Mouse (Mus musculus) hindbrain, embryonic 12.5 days (tissue): ENCODE results near the gene Slc35a1. TPM values are rescaled to one million over a fixed set of nuclear protein-coding genes. Genes with fewer than 3 reads are reported as not detected.

Source experiments
- ATAC-seq: fragments of 200-750 bp; cut with Nextera tagmentation; 2 replicates; pipeline ENCODE4 v1.8.0; 2017; ENCODE audit warnings: moderate TSS enrichment; ENCODE audit not compliant: low FRiP score
- H3K27ac ChIP-seq: fragments of 300-500 bp; sonication (generic); 2 replicates; pipeline ENCODE4 v1.5.1; 2016; ENCODE audit warnings: mild to moderate bottlenecking
- H3K27me3 ChIP-seq: fragments of 300-500 bp; sonication (generic); 2 replicates; pipeline ENCODE4 v1.6.1; 2016; ENCODE audit warnings: mild to moderate bottlenecking
- H3K36me3 ChIP-seq: fragments of 300-500 bp; sonication (generic); 2 replicates; pipeline ENCODE4 v1.6.1; 2016; ENCODE audit warnings: mild to moderate bottlenecking
- H3K4me1 ChIP-seq: fragments of 300-500 bp; sonication (generic); 2 replicates; pipeline ENCODE4 v1.6.1; 2016
- H3K4me2 ChIP-seq: fragments of 300-500 bp; sonication (generic); replicated peaks from 2 replicates; pipeline ENCODE4 v1.6.1; 2016; ENCODE audit warnings: mild to moderate bottlenecking
- H3K4me3 ChIP-seq: fragments of 300-500 bp; sonication (generic); 2 replicates; pipeline ENCODE4 v1.5.1; 2016; ENCODE audit warnings: mild to moderate bottlenecking
- H3K9ac ChIP-seq: fragments of 300-500 bp; sonication (generic); 2 replicates; pipeline ENCODE4 v1.6.1; 2016; ENCODE audit warnings: mild to moderate bottlenecking, moderate library complexity
- H3K9me3 ChIP-seq: fragments of 300-500 bp; sonication (generic); replicated peaks from 2 replicates; pipeline ENCODE4 v1.6.1; 2016; ENCODE audit warnings: mild to moderate bottlenecking
- WGBS: fragments of 180-500 bp; shearing (Covaris S2); methylation state at CpG from one replicate; pipeline ENCODE4 v1.1.7; 2016; 5-methylcytosine and 5-hydroxymethylcytosine counted together
- polyA plus RNA-seq: library from polyadenylated mRNA; unstranded; fragments of >200 nt; fragmentation: Nextera tagmentation; extraction: Ambion mirVana; gene quantifications from 2 replicates; pipeline ENCODE4 v1.2.1, GENCODE M21; 2016

The Slc35a1 gene
- polyA plus RNA-seq, 1 experiment from 2014 or later = 53.9 TPM

GRCm38 (mm10) chr4:34640731-34641130 is 46.5 kb downstream of the Slc35a1 start:
- H3K27me3 ChIP-seq = no peaks in the 10 kb centered on the region
- H3K9me3 ChIP-seq = no peaks in the 10 kb centered on the region
- no peak overlapping the region for H3K9ac ChIP-seq
- H3K27ac ChIP-seq = no peak overlapping the region
- no peak for ATAC-seq
- no peaks in the 10 kb centered on the region for H3K4me1 ChIP-seq
- peaks cover 22% of the 10 kb centered on the region for H3K36me3 ChIP-seq
- 93% methylated on average over 3 of the region's 3 CpGs for WGBS
- no peak overlapping the region for H3K4me3 ChIP-seq
- H3K4me2 ChIP-seq = no peak overlapping the region

DNA sequence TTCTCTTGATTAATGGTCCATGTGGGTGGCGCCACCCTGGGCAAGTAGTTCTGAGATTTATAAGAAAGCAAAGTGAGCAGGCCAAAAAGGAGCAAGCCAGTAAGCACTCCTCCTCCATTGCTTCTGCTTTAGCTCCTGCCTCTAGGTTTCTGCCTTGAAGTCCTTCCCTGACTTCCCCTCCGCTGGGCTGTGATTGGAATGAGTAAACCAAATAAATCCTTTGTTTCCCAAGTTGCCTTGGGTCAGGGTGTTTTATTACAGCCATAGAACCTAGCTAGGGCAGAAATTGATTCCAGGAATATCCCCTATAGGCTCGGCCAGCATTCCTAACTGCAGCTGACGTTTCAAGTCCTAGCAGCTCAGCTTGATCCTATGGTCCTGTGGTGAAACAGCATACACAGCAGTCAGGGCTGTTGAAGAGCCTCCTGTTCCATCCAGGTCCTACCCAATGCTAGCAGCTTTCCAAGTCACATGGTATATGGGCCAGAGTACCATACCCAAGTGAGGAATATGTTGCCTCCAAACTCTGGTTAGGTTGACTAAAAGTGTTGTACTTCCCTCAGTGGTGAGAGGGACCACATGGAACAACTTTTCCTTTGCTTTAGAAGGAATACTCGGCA is 47.4 kb downstream of the Slc35a1 start:
- H3K27me3 ChIP-seq = no peaks in the 10 kb centered on the region
- no peaks in the 10 kb centered on the region for H3K4me1 ChIP-seq
- H3K9ac ChIP-seq = no peak overlapping the region
- H3K4me3 ChIP-seq = no peak overlapping the region
- no peak overlapping the region for H3K27ac ChIP-seq
- 76% methylated on average over 5 of the region's 5 CpGs for whole genome bisulfite sequencing
- no peak overlapping the region for H3K4me2 ChIP-seq
- peaks cover 20% of the 10 kb centered on the region for H3K36me3 ChIP-seq
- no peak for ATAC-seq
- no peaks in the 10 kb centered on the region for H3K9me3 ChIP-seq

GRCm38 (mm10) chr4:34637851-34638250 is 49.4 kb downstream of the Slc35a1 start:
- H3K9ac ChIP-seq = no peak overlapping the region
- WGBS = 90% methylated on average over 4 of the region's 4 CpGs
- H3K27ac ChIP-seq = no peak overlapping the region
- H3K27me3 ChIP-seq = no peaks in the 10 kb centered on the region
- no peaks in the 10 kb centered on the region for H3K9me3 ChIP-seq
- peaks cover 22% of the 10 kb centered on the region for H3K36me3 ChIP-seq
- ATAC-seq = no peak
- H3K4me1 ChIP-seq = no peaks in the 10 kb centered on the region
- no peak overlapping the region for H3K4me2 ChIP-seq
- no peak overlapping the region for H3K4me3 ChIP-seq

- no peak overlapping the region for H3K9ac ChIP-seq
- H3K4me1 ChIP-seq = no peaks in the 10 kb centered on the region
- no peaks in the 10 kb centered on the region for H3K27me3 ChIP-seq
- H3K36me3 ChIP-seq = peaks cover 20% of the 10 kb centered on the region
- no peak overlapping the region for H3K4me2 ChIP-seq
- H3K4me3 ChIP-seq = no peak overlapping the region
- 90% methylated on average over 7 of the region's 7 CpGs for WGBS
- no peaks in the 10 kb centered on the region for H3K9me3 ChIP-seq
- ATAC-seq = no peak
- H3K27ac ChIP-seq = no peak overlapping the region
These were observed 49.9 kb downstream of the Slc35a1 start for GRCm38 (mm10) chr4:34637386-34637785.

DNA sequence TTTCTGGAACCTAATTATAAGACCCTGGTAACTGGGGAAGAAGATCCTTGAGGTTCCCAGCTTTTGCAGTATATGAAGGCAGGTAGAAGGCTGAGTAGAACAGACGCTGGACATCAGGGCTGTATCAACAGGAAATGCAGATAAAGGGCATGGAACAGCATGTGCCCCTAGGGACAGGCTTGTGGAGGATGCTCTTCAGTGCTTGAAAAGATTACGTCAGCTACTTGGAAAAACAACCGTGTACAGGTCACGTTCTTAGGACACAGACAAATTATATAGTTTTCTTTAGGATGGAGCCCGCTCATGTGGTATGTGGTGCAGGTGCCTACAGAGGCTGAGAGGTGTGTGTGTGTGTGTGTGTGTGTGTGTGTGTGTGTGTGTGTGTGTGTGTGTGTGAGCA is 51.2 kb downstream of the Slc35a1 start:
- peaks cover 32% of the 10 kb centered on the region for H3K36me3 ChIP-seq
- no peak for ATAC-seq
- H3K9ac ChIP-seq = no peak overlapping the region
- no peaks in the 10 kb centered on the region for H3K27me3 ChIP-seq
- H3K4me3 ChIP-seq = no peak overlapping the region
- no peaks in the 10 kb centered on the region for H3K9me3 ChIP-seq
- 82% methylated on average over 5 of the region's 5 CpGs for WGBS
- H3K4me2 ChIP-seq = no peak overlapping the region
- no peaks in the 10 kb centered on the region for H3K4me1 ChIP-seq
- H3K27ac ChIP-seq = no peak overlapping the region

GRCm38 (mm10) chr4:34634129-34634528 is 53.1 kb downstream of the Slc35a1 start:
- Histone ChIP-seq H3K36me3 (peaks cover 27% of the 10 kb centered on the region), H3K4me2 (no peak overlapping the region), H3K9me3 (no peaks in the 10 kb centered on the region), H3K4me1 (no peaks in the 10 kb centered on the region), H3K27ac (no peak overlapping the region), H3K4me3 (no peak overlapping the region), H3K27me3 (no peaks in the 10 kb centered on the region), H3K9ac (no peak overlapping the region)
- ATAC-seq = no peak
- 92% methylated on average over 7 of the region's 7 CpGs for WGBS

GRCm38 (mm10) chr4:34629956-34630355 is 57.3 kb downstream of the Slc35a1 start:
- no peak overlapping the region for H3K27ac ChIP-seq
- H3K9ac ChIP-seq = no peak overlapping the region
- H3K4me1 ChIP-seq = no peaks in the 10 kb centered on the region
- no peaks in the 10 kb centered on the region for H3K27me3 ChIP-seq
- no peak overlapping the region for H3K4me2 ChIP-seq
- 95% methylated on average over 1 of the region's 1 CpGs for WGBS
- H3K36me3 ChIP-seq = peaks cover 48% of the 10 kb centered on the region
- ATAC-seq = no peak
- no peaks in the 10 kb centered on the region for H3K9me3 ChIP-seq
- no peak overlapping the region for H3K4me3 ChIP-seq

GRCm38 (mm10) chr4:34626401-34626800 is 60.8 kb downstream of the Slc35a1 start:
- WGBS = 90% methylated on average over 6 of the region's 6 CpGs
- peaks cover 48% of the 10 kb centered on the region for H3K36me3 ChIP-seq
- H3K27ac ChIP-seq = no peak overlapping the region
- no peak overlapping the region for H3K9ac ChIP-seq
- H3K4me1 ChIP-seq = no peaks in the 10 kb centered on the region
- no peak overlapping the region for H3K4me3 ChIP-seq
- ATAC-seq = no peak
- H3K27me3 ChIP-seq = no peaks in the 10 kb centered on the region
- no peaks in the 10 kb centered on the region for H3K9me3 ChIP-seq
- no peak overlapping the region for H3K4me2 ChIP-seq

GRCm38 (mm10) chr4:34625556-34625955 is 61.7 kb downstream of the Slc35a1 start:
- 96% methylated on average over 4 of the region's 4 CpGs for WGBS
- H3K4me2 ChIP-seq = no peak overlapping the region
- no peak for ATAC-seq
- H3K27ac ChIP-seq = no peak overlapping the region
- H3K4me1 ChIP-seq = no peaks in the 10 kb centered on the region
- no peaks in the 10 kb centered on the region for H3K9me3 ChIP-seq
- H3K36me3 ChIP-seq = peaks cover 41% of the 10 kb centered on the region
- H3K4me3 ChIP-seq = no peak overlapping the region
- H3K9ac ChIP-seq = no peak overlapping the region
- no peaks in the 10 kb centered on the region for H3K27me3 ChIP-seq

DNA sequence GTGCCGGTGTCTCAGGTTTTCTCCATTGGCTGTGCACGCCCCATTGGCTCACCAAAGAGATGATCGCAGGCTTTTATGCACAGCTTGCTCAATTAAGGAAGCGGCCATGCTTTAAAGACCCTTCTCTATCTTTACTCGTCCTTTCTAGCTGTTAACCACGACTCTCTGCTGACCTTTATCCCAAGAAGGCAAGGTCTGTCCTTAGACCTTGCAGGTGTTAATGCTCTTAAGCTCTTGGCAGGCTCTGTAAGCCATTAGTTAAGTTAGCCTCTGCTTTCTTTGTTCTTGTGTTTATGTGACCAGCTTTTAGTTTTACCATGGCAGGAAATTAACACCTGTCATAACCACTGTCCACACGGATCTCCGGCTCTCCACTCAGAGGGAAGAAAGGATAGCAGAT is 71.1 kb downstream of the Slc35a1 start:
- H3K27me3 ChIP-seq = no peaks in the 10 kb centered on the region
- no peaks in the 10 kb centered on the region for H3K9me3 ChIP-seq
- H3K4me2 ChIP-seq = peak overlapping the region; percentile 95
- H3K9ac ChIP-seq = peak overlapping the region; percentile 86; the same call in 1 of the 2 replicates
- no peak overlapping the region for H3K27ac ChIP-seq
- ATAC-seq = no peak
- H3K4me3 ChIP-seq = peak overlapping the region; percentile 84
- H3K4me1 ChIP-seq = peaks cover 20% of the 10 kb centered on the region
- H3K36me3 ChIP-seq = no peaks in the 10 kb centered on the region
- WGBS = 55% methylated on average over 8 of the region's 8 CpGs

DNA sequence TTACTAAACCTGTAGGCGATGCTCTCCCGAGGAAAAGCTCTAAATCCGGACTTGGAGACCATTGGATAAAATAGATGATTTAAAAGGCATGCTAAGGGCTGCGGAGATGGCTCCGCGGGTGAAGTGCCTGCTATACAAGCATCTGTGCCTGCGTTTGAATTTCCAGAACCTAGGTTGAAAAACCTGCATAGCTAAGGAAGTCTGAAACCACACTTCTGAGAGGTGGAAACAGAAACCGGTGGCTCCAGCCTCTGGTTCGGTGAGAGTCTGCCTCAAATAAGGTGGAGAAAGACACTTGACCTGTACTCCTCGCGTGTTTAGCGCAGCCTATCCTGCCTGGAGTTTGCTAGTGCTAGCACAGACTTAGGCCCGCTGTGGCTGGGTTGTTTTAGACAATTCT is 71.9 kb downstream of the Slc35a1 start:
- H3K36me3 ChIP-seq = no peaks in the 10 kb centered on the region
- WGBS = 2% methylated on average over 13 of the region's 13 CpGs
- peaks cover 20% of the 10 kb centered on the region for H3K4me1 ChIP-seq
- peak overlapping the region; percentile 86 for H3K9ac ChIP-seq
- peak overlapping the region; percentile 95 for H3K4me2 ChIP-seq
- no peaks in the 10 kb centered on the region for H3K27me3 ChIP-seq
- peak overlapping the region; percentile 84 for H3K4me3 ChIP-seq
- H3K9me3 ChIP-seq = no peaks in the 10 kb centered on the region
- ATAC-seq = peak; percentile 30
- peak overlapping the region; percentile 87 for H3K27ac ChIP-seq

GRCm38 (mm10) chr4:34614630-34615094 is 72.6 kb downstream of the Slc35a1 start, which contains the start of the genes Orc3 and Rars2:
Gene Orc3 (minus strand): TSS chr4:34614944.
Gene Rars2 (plus strand): TSS chr4:34614957.
- Histone ChIP-seq H3K27ac (peak within 1 kb of the TSS; percentile 87), H3K9ac (peak within 1 kb of the TSS; percentile 86), H3K9me3 (no peaks in the 10 kb centered on the region), H3K36me3 (peaks cover 1% of the 10 kb centered on the region; the same call in 1 of the 2 replicates), H3K4me3 (peak within 1 kb of the TSS; percentile 84), H3K4me1 (peaks cover 20% of the 10 kb centered on the region), H3K4me2 (peak within 1 kb of the TSS; percentile 95), H3K27me3 (no peaks in the 10 kb centered on the region)
- 0% methylated on average over 42 of the region's 42 CpGs for WGBS
- ATAC-seq = peak; percentile 99

DNA sequence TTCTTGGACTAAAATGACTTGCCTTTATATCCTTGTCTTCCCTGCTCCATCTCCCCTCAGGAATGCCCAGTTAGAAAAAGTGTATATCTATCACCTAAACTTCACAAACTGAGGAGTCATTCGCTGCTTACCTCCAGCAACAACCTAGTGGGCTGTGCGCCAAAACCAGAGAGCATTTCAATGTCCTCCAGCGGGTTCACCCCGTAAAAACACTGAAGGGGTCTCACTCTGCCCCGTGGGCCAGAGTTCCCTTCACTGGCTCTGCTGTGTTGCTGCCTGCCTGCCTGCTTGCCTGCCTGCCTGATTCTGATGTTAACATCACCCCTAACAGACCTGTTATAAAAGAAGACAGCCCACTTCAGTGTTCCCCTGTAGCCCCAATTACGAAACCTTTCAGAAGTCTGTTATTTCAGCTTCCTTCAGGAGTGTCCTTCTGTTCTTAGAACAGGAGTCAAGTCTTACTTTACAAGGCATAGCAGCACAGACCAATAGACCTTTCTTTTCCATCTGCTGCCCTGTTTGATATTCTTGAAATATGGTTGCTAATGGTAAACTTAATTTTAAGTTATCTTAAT is 73.6 kb downstream of the Slc35a1 start:
- WGBS = 76% methylated on average over 6 of the region's 6 CpGs
- ATAC-seq = no peak
- H3K27ac ChIP-seq = no peak overlapping the region

More for the DNA sequence above, 73.6 kb downstream of the Slc35a1 start:
- Histone ChIP-seq H3K9ac (peak overlapping the region; percentile 86), H3K9me3 (no peaks in the 10 kb centered on the region), H3K4me1 (peaks cover 20% of the 10 kb centered on the region), H3K36me3 (peaks cover 5% of the 10 kb centered on the region), H3K27me3 (no peaks in the 10 kb centered on the region), H3K4me2 (peak overlapping the region; percentile 95), H3K4me3 (peak overlapping the region; percentile 84)
